Mouse (Mus musculus) CD4-positive, CD25-positive, alpha-beta regulatory T cell, adult 2 months (primary cell): Measurements from ENCODE around the gene Col13a1.

Experiments
- DNase-seq: peaks from one replicate; pipeline ENCODE4 v3.0.0-alpha.2; 2012; ENCODE audit warnings: low read depth, low spot score

Gene Col13a1

GRCm38 (mm10) chr10:61829046-61829445, 149.9 kb downstream of the Col13a1 start:
- no peak for DNase-seq

GRCm38 (mm10) chr10:61827950-61828936, 150.7 kb downstream of the Col13a1 start:
- DNase-seq, result no peak

GRCm38 (mm10) chr10:61826753-61827435, 152.0 kb downstream of the Col13a1 start:
- DNase-seq, result no peak

- no peak for DNase-seq
Observed at GRCm38 (mm10) chr10:61825979-61826752, 152.7 kb downstream of the Col13a1 start.

GRCm38 (mm10) chr10:61825536-61825935, 153.4 kb downstream of the Col13a1 start:
- DNase-seq, result no peak

- DNase-seq, result no peak
Observed at GRCm38 (mm10) chr10:61823731-61824115, 155.2 kb downstream of the Col13a1 start.

- DNase-seq, result no peak
Observed at GRCm38 (mm10) chr10:61822968-61823730, 155.8 kb downstream of the Col13a1 start.

- no peak for DNase-seq
Observed at GRCm38 (mm10) chr10:61820050-61820449, 158.9 kb downstream of the Col13a1 start.

- no peak for DNase-seq
Observed at GRCm38 (mm10) chr10:61811987-61812386, 166.9 kb downstream of the Col13a1 start.

- no peak for DNase-seq
Observed at GRCm38 (mm10) chr10:61798133-61798576, 180.8 kb downstream of the Col13a1 start.

GRCm38 (mm10) chr10:61795458-61795857, 183.4 kb downstream of the Col13a1 start:
- no peak for DNase-seq

GRCm38 (mm10) chr10:61794971-61795370, 183.9 kb downstream of the Col13a1 start:
- no peak for DNase-seq

GRCm38 (mm10) chr10:61793015-61793414, 185.9 kb downstream of the Col13a1 start:
- no peak for DNase-seq

- no peak for DNase-seq
Observed at GRCm38 (mm10) chr10:61788499-61788898, 190.4 kb downstream of the Col13a1 start.
